Mouse (Mus musculus): ENCODE data around the gene Rspo1.

The Rspo1 gene

GRCm38 (mm10) chr4:125020780-125021538 is 34.7 kb downstream of the Rspo1 start:
- DNase-seq (ENCODE audit: low read depth, low spot score) = peak; percentile 37

GRCm38 (mm10) chr4:125029891-125030614 is 43.8 kb downstream of the Rspo1 start:
- peak; percentile 96 for DNase-seq (ENCODE audit: low read depth, low spot score)

GRCm38 (mm10) chr4:125034341-125034740 is 48.1 kb downstream of the Rspo1 start:
- DNase-seq (ENCODE audit: low read depth, low spot score) = no peak

- DNase-seq (ENCODE audit: low read depth, low spot score) = no peak
Measured at GRCm38 (mm10) chr4:125044454-125044853, 58.2 kb downstream of the Rspo1 start.

GRCm38 (mm10) chr4:125055385-125055784 is 69.2 kb downstream of the Rspo1 start:
- DNase-seq (ENCODE audit: low read depth, low spot score) = no peak

- DNase-seq (ENCODE audit: low read depth, low spot score) = no peak
Measured at GRCm38 (mm10) chr4:125056476-125056875, 70.2 kb downstream of the Rspo1 start.

- DNase-seq (ENCODE audit: low read depth, low spot score) = no peak
Measured at GRCm38 (mm10) chr4:125057273-125057672, 71.0 kb downstream of the Rspo1 start.

- no peak for DNase-seq (ENCODE audit: low read depth, low spot score)
Measured at GRCm38 (mm10) chr4:125058033-125058432, 71.8 kb downstream of the Rspo1 start.

Data from R1 (cell line).